Mouse (Mus musculus) kidney, embryonic 14.5 days (tissue): ENCODE data around the gene Vps37d. TPM values are rescaled to one million over a fixed set of nuclear protein-coding genes. Genes with fewer than 3 reads are reported as not detected.

ENCODE experiments used
- ATAC-seq: fragments of 200-750 bp; cut with Nextera tagmentation; 2 replicates; pipeline ENCODE4 v1.8.0; 2017; ENCODE audit warnings: moderate number of reproducible peaks, mild to moderate bottlenecking, moderate TSS enrichment, moderate library complexity; ENCODE audit not compliant: low FRiP score, low TSS enrichment
- H3K27ac ChIP-seq: fragments of 300-500 bp; sonication (generic); 2 replicates; pipeline ENCODE4 v1.5.1; 2014; ENCODE audit warnings: low read depth, mild to moderate bottlenecking, low read length, moderate library complexity, mixed read lengths
- H3K27me3 ChIP-seq: fragments of 300-500 bp; sonication (generic); 2 replicates; pipeline ENCODE4 v1.6.1; 2014; ENCODE audit warnings: mild to moderate bottlenecking, low read length; ENCODE audit not compliant: control insufficient read depth, insufficient read depth
- H3K36me3 ChIP-seq: fragments of 300-500 bp; sonication (generic); 2 replicates; pipeline ENCODE4 v1.6.1; 2014; ENCODE audit warnings: low read length, mixed read lengths; ENCODE audit not compliant: control insufficient read depth, insufficient read depth
- H3K4me1 ChIP-seq: fragments of 300-500 bp; sonication (generic); 2 replicates; pipeline ENCODE4 v1.6.1; 2014; ENCODE audit warnings: low read length, mixed read lengths; ENCODE audit not compliant: control insufficient read depth, insufficient read depth
- H3K4me2 ChIP-seq: fragments of 300-500 bp; sonication (generic); replicated peaks from 2 replicates; pipeline ENCODE4 v1.6.1; 2014; ENCODE audit warnings: low read depth, mild to moderate bottlenecking, low read length
- H3K4me3 ChIP-seq: fragments of 300-500 bp; sonication (generic); 2 replicates; pipeline ENCODE4 v1.5.1; 2014; ENCODE audit warnings: mild to moderate bottlenecking, low read length
- H3K9ac ChIP-seq: fragments of 300-500 bp; sonication (generic); 2 replicates; pipeline ENCODE4 v1.6.1; 2014; ENCODE audit warnings: low read depth, mild to moderate bottlenecking, low read length, moderate library complexity
- H3K9me3 ChIP-seq: fragments of 300-500 bp; sonication (generic); 2 replicates; pipeline ENCODE4 v1.6.1; 2016; ENCODE audit warnings: low read length; ENCODE audit not compliant: control insufficient read depth
- WGBS: fragments of 180-500 bp; shearing (Covaris S2); extraction: QIAGEN DNeasy Blood & Tissue Kit; methylation state at CpG from one replicate; pipeline ENCODE4 v1.1.7; 2014; 5-methylcytosine and 5-hydroxymethylcytosine counted together
- polyA plus RNA-seq: library from polyadenylated mRNA; unstranded; fragments of >200 nt; fragmentation: Nextera tagmentation; extraction: Ambion mirVana; gene quantifications from 2 replicates; pipeline ENCODE4 v1.2.1, GENCODE M21; 2014

Vps37d gene
- polyA plus RNA-seq = 8.9 and 12.6 TPM in 2 replicates

DNA sequence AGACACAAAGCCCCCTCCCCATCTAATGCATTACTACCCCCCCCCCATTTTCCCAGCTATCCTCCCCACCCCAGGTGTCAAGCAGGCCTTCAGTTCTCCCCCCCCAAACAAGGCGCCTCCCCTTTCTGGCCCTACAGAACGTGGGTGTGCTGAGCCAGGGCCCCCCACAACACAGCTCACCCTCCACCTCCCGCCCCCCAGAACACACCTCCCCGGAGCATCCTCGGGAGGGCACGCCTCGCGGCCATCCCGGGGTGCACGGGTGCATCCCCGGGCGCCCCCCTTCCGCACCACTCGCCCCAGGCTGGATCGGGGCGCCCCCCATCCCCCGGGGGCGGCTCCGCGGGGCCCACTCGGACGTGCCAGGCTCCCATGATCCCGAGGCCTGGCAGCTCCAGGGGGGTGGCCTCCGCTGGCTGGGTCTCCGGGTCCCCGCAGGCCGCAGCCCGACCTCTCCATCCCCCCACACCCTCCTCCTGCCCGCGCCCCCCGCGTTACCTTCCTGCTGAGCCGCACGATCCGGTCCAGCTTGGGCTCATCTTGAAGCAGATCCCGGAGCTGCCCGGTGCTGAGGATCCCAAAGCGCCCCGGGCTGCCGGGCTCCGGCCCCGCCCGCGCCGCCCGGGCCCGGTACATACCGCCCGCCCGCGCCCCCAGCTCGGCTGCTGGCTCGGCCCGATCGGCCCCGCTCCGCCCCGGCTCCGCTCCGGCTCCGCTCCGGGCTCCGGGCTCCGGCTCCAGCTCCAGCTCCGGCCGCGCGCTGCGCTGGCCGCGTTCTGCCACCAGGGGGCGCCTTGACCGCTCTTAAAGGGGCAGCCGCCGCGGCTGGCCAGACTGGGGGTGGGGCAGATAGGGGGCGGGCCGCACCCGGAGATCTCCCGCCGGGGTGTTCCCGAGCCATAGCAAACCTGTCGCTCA lies at the start of gene Vps37d:
Gene Vps37d, minus strand, starts transcription at position 703 of the 918 bp plus-strand sequence.
- peak within 1 kb of the TSS; percentile 98 for H3K9ac ChIP-seq
- H3K4me1 ChIP-seq = peaks cover 12% of the 10 kb centered on the region
- WGBS = under 1% methylated on average over 63 of the region's 83 CpGs
- peak within 1 kb of the TSS; percentile 95 for H3K4me3 ChIP-seq
- ATAC-seq = peak; percentile 87
- peaks cover 2% of the 10 kb centered on the region; the same call in 1 of the 2 replicates for H3K36me3 ChIP-seq
- peak within 1 kb of the TSS; percentile 86 for H3K27ac ChIP-seq
- H3K27me3 ChIP-seq = no peaks in the 10 kb centered on the region
- no peaks in the 10 kb centered on the region for H3K9me3 ChIP-seq
- peak within 1 kb of the TSS; percentile 81 for H3K4me2 ChIP-seq

- Histone ChIP-seq H3K4me3 (no peak overlapping the region), H3K4me1 (no peaks in the 10 kb centered on the region), H3K9ac (no peak overlapping the region), H3K27me3 (peaks cover 9% of the 10 kb centered on the region; the same call in 1 of the 2 replicates), H3K36me3 (no peaks in the 10 kb centered on the region), H3K27ac (no peak overlapping the region), H3K9me3 (no peaks in the 10 kb centered on the region), H3K4me2 (no peak overlapping the region)
- no peak for ATAC-seq
- 78% methylated on average over 5 of the region's 6 CpGs for WGBS
Measured at GRCm38 (mm10) chr5:135127669-135128068, 49.6 kb upstream of the Vps37d start.

GRCm38 (mm10) chr5:135126121-135126520 lies 48.1 kb upstream of the Vps37d start:
- no peaks in the 10 kb centered on the region for H3K9me3 ChIP-seq
- WGBS = 54% methylated on average over 6 of the region's 6 CpGs

GRCm38 (mm10) chr5:135120753-135121152 lies 42.7 kb upstream of the Vps37d start:
- H3K9me3 ChIP-seq = no peaks in the 10 kb centered on the region

More at GRCm38 (mm10) chr5:135126121-135126520, 48.1 kb upstream of the Vps37d start:
- Histone ChIP-seq H3K4me1 (no peaks in the 10 kb centered on the region), H3K27me3 (peaks cover 5% of the 10 kb centered on the region; the same call in 1 of the 2 replicates), H3K4me2 (no peak overlapping the region), H3K9ac (no peak overlapping the region), H3K27ac (no peak overlapping the region), H3K4me3 (no peak overlapping the region), H3K36me3 (no peaks in the 10 kb centered on the region)
- ATAC-seq = no peak

DNA sequence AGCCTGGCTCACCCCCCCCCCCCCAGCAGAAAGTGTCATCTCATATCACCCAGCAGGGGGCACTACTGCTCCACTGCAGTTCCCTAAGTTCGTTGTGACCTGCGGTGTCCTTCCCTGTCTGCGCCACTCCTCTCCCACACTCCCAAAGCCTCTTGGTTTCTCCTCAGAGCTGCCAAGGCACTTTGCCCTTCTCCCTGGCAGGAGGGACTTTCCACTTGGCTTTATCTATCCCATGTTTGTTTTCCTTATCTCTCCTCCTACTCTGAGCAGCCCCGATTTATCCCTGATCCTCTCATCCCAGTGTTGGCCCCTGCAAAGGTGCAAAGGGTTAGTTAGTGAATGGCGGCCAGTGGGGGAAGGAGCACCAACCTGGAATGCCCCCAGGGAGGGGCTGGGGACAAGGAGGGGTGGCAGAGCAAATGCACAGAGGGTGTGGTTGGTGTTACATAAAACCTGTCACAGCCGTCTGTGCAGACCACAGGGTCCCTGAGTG lies 40.6 kb upstream of the Vps37d start:
- ATAC-seq = peak; percentile 8; the same call in 1 of the 2 replicates
- Histone ChIP-seq H3K9me3 (no peaks in the 10 kb centered on the region), H3K4me1 (peaks cover 3% of the 10 kb centered on the region), H3K36me3 (no peaks in the 10 kb centered on the region), H3K27ac (no peak overlapping the region), H3K4me3 (no peak overlapping the region), H3K4me2 (no peak overlapping the region), H3K9ac (peak overlapping the region; percentile 12; the same call in 1 of the 2 replicates), H3K27me3 (peaks cover 5% of the 10 kb centered on the region; the same call in 1 of the 2 replicates)
- WGBS = 19% methylated on average over 6 of the region's 6 CpGs

More at GRCm38 (mm10) chr5:135120753-135121152, 42.7 kb upstream of the Vps37d start:
- WGBS = 60% methylated on average over 4 of the region's 4 CpGs
- H3K4me2 ChIP-seq = no peak overlapping the region
- H3K36me3 ChIP-seq = no peaks in the 10 kb centered on the region
- peaks cover 5% of the 10 kb centered on the region; the same call in 1 of the 2 replicates for H3K27me3 ChIP-seq
- no peak overlapping the region for H3K4me3 ChIP-seq
- H3K4me1 ChIP-seq = peaks cover 3% of the 10 kb centered on the region
- H3K9ac ChIP-seq = no peak overlapping the region
- H3K27ac ChIP-seq = no peak overlapping the region
- no peak for ATAC-seq

- 87% methylated on average over 8 of the region's 8 CpGs for WGBS
- H3K27me3 ChIP-seq = no peaks in the 10 kb centered on the region
- H3K27ac ChIP-seq = no peak overlapping the region
- no peak overlapping the region for H3K9ac ChIP-seq
- no peaks in the 10 kb centered on the region for H3K9me3 ChIP-seq
- no peak overlapping the region for H3K4me3 ChIP-seq
- ATAC-seq = no peak
- H3K4me1 ChIP-seq = peaks cover 3% of the 10 kb centered on the region
- no peaks in the 10 kb centered on the region for H3K36me3 ChIP-seq
- H3K4me2 ChIP-seq = no peak overlapping the region
Measured at GRCm38 (mm10) chr5:135115241-135115640, 37.2 kb upstream of the Vps37d start.

GRCm38 (mm10) chr5:135113782-135114181 lies 35.7 kb upstream of the Vps37d start:
- Histone ChIP-seq H3K9me3 (no peaks in the 10 kb centered on the region), H3K4me3 (no peak overlapping the region), H3K27ac (no peak overlapping the region), H3K9ac (no peak overlapping the region), H3K4me1 (peaks cover 2% of the 10 kb centered on the region), H3K27me3 (peaks cover under 1% of the 10 kb centered on the region; the same call in 1 of the 2 replicates), H3K36me3 (no peaks in the 10 kb centered on the region), H3K4me2 (no peak overlapping the region)
- WGBS = 87% methylated on average over 12 of the region's 12 CpGs
- no peak for ATAC-seq

DNA sequence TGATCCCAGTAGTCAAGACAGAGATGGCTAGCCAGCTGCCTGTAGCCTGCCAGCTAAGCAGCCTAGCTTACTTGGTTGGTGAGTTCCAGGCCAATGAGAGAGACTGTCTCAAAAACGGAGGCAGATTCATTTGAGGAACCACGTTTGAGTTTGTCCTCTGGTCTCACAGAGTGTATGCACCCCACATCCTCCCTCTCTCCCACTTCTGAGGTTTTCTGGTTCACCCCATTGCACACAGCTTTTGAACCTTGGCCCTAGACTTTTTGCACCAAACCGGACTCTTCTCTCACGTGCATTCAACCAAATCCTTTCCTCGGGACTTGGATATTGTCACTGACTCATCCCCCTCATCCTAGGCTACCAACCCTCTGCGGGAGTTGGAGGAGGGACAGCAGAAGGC lies 31.9 kb upstream of the Vps37d start:
- Histone ChIP-seq H3K9ac (no peak overlapping the region), H3K4me2 (no peak overlapping the region), H3K36me3 (no peaks in the 10 kb centered on the region), H3K27ac (no peak overlapping the region), H3K4me3 (no peak overlapping the region), H3K9me3 (no peaks in the 10 kb centered on the region), H3K27me3 (peaks cover 26% of the 10 kb centered on the region), H3K4me1 (no peaks in the 10 kb centered on the region)
- WGBS = 39% methylated on average over 6 of the region's 6 CpGs
- ATAC-seq = no peak

DNA sequence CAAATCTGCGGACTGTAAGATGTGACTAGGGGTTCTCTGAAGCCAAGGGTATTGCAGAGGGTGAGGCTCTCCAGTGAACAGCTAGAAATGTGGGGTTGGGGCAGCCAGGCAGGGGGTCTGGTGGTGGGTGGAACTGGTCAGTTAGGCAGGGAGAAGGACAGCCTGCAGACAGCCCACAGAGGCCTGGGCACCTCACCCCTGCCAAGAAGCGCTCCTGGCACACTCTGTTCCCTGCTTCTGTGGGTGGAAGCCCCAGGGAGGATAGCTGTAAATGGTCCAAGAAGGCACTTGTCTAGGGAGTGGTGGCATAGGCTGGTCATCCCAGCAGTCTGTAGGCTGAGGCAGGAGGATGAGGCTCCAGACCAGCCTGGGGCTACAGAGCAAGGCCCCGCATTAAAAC lies 31.4 kb upstream of the Vps37d start:
- Histone ChIP-seq H3K9ac (no peak overlapping the region), H3K27ac (no peak overlapping the region), H3K36me3 (no peaks in the 10 kb centered on the region), H3K27me3 (peaks cover 26% of the 10 kb centered on the region), H3K4me1 (no peaks in the 10 kb centered on the region), H3K4me3 (no peak overlapping the region), H3K4me2 (no peak overlapping the region), H3K9me3 (no peaks in the 10 kb centered on the region)
- 92% methylated on average over 3 of the region's 3 CpGs for WGBS
- ATAC-seq = no peak
